Mouse (Mus musculus) erythroblast, embryonic 14.5 days (primary cell): ENCODE results near the gene Umps. TPM values are rescaled to one million over a fixed set of nuclear protein-coding genes. Genes with fewer than 3 reads are reported as not detected.

Experiments
- H3K27me3 ChIP-seq: 2 replicates; pipeline ENCODE4 v1.6.1; 2012; ENCODE audit warnings: inconsistent platforms; ENCODE audit not compliant: control insufficient read depth
- H3K36me3 ChIP-seq: 2 replicates; pipeline ENCODE4 v1.6.1; 2012; ENCODE audit warnings: mild to moderate bottlenecking, inconsistent platforms; ENCODE audit not compliant: control insufficient read depth
- H3K4me1 ChIP-seq: 2 replicates; pipeline ENCODE4 v1.6.1; 2012; ENCODE audit warnings: inconsistent platforms; ENCODE audit not compliant: control insufficient read depth
- H3K4me3 ChIP-seq: replicated peaks from 2 replicates; pipeline ENCODE3; 2012; ENCODE audit warnings: moderate library complexity, mild to moderate bottlenecking, inconsistent platforms
- H3K9me3 ChIP-seq: 2 replicates; pipeline ENCODE4 v1.6.1; 2012; ENCODE audit warnings: low read length, inconsistent platforms, mixed read lengths; ENCODE audit not compliant: control insufficient read depth
- GATA1 ChIP-seq: IDR thresholded peaks from 2 replicates; pipeline ENCODE4 v1.6.1; 2012; ENCODE audit warnings: low read length, inconsistent platforms, mixed read lengths
- TAL1 ChIP-seq: IDR thresholded peaks from 3 replicates; pipeline ENCODE4 v1.6.1; 2012; ENCODE audit warnings: low read length, inconsistent platforms, mixed read lengths
- polyA plus RNA-seq: library from polyadenylated mRNA; stranded (reverse); fragments of >175 nt; gene quantifications from 2 replicates; pipeline ENCODE4 v1.2.3, GENCODE M21; 2012

The Umps gene
- polyA plus RNA-seq: 0.77 and 1.1 TPM in 2 replicates

DNA sequence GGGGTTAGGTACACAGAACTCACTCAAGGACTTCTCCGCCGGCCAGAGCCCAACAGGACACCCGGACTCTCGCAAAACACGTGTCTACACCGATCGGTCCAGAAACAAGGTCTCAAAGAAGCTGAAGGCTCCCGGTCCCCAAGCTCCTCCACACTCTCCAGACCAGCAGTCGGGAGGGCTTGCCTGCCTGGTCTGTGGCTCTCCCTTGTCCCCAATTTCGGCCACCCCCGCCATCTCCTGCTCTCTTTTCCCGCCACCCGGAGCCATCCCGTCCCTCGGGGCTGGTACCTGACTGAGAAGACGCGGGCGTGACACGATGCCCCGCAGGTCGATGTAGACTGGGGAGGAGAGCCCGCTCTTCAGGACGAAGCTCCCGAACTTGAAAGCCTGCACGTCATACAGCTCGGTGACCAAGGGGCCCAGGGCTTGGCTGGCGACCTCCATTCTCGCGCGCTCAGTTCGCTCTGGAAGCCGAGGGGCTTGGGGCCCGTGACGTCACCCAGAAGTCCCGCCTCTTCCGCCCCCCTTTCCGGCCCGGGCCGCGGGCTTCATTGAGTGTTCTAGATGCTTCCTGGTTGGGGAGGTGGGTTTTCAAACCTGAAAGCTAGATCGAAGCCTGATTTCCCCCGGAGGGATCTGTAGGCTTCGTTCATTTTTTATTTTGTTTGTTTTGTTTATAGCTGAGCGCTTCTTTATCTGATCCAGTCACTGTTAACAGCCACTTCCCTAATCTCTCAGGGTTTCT is at the start of gene Umps:
TSS of gene Umps (minus strand) at position 501 of the 745 bp plus-strand sequence.
- TF ChIP-seq TAL1 (no peak), GATA1 (peak; percentile 13; the same call in 1 of the 2 replicates)
- H3K4me3 ChIP-seq: peak within 1 kb of the TSS; percentile 95
- peaks cover 32% of the 10 kb centered on the region for H3K4me1 ChIP-seq
- H3K9me3 ChIP-seq: no peaks in the 10 kb centered on the region
- H3K36me3 ChIP-seq: peaks cover 25% of the 10 kb centered on the region
- no peaks in the 10 kb centered on the region for H3K27me3 ChIP-seq

- Histone ChIP-seq H3K36me3 (no peaks in the 10 kb centered on the region; the same call in 1 of the 2 replicates), H3K4me3 (no peak overlapping the region)
- TF ChIP-seq GATA1: no peak
- TF ChIP-seq TAL1: no peak
These were observed 45.4 kb upstream of the Umps start for GRCm38 (mm10) chr16:34011991-34012845.

DNA sequence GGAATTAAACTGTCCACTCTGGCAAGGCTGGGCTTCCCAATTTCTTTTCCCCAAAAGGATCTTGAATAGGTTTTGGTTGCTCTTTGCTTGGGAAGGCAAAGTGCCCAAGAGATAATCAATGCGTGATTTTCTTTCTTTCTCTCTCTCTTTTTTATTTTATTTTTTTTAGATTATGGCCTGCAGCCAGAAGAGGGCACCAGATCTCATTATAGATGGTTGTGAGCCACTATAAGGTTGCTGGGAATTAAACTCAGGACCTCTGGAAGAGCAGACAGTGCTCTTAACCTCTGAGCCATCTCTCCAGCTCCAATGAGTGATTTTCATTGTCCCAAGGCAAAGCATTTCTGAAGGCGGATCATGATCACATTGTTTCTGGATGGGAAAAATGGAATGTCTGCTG is 42.7 kb upstream of the Umps start:
- H3K4me1 ChIP-seq: peaks cover 5% of the 10 kb centered on the region
- H3K36me3 ChIP-seq: no peaks in the 10 kb centered on the region; the same call in 1 of the 2 replicates
- H3K4me3 ChIP-seq: no peak overlapping the region
- H3K27me3 ChIP-seq: no peaks in the 10 kb centered on the region
- TF ChIP-seq GATA1: no peak
- no peak for TF ChIP-seq TAL1
- peaks cover 4% of the 10 kb centered on the region; the same call in 1 of the 2 replicates for H3K9me3 ChIP-seq

More at GRCm38 (mm10) chr16:34011991-34012845, 45.4 kb upstream of the Umps start:
- no peaks in the 10 kb centered on the region for H3K27me3 ChIP-seq
- H3K4me1 ChIP-seq: peaks cover 5% of the 10 kb centered on the region
- H3K9me3 ChIP-seq: peaks cover 7% of the 10 kb centered on the region; the same call in 1 of the 2 replicates

DNA sequence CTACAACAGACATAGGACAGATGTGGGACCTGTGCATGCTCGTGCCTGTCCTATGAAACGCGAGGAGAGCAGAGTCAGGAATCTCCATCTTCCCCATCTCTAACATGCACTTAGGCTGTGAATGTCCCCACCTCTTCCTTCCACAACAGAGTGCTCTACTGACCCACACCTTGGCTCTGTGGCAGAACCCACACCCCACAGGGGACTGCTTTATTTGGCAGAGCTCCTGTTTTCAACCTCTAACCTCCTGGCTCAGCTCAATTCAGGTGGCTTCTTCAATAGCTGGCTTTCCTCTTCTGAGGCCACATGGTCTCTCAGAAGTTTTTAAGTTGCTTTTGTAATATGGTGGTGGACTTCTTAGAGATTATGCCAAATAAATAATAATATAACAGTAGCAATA is 39.1 kb upstream of the Umps start:
- H3K4me3 ChIP-seq: no peak overlapping the region
- no peaks in the 10 kb centered on the region for H3K27me3 ChIP-seq
- H3K36me3 ChIP-seq: no peaks in the 10 kb centered on the region
- peaks cover 10% of the 10 kb centered on the region for H3K4me1 ChIP-seq
- H3K9me3 ChIP-seq: peaks cover 4% of the 10 kb centered on the region; the same call in 1 of the 2 replicates
- no peak for TF ChIP-seq GATA1
- TF ChIP-seq TAL1: no peak

DNA sequence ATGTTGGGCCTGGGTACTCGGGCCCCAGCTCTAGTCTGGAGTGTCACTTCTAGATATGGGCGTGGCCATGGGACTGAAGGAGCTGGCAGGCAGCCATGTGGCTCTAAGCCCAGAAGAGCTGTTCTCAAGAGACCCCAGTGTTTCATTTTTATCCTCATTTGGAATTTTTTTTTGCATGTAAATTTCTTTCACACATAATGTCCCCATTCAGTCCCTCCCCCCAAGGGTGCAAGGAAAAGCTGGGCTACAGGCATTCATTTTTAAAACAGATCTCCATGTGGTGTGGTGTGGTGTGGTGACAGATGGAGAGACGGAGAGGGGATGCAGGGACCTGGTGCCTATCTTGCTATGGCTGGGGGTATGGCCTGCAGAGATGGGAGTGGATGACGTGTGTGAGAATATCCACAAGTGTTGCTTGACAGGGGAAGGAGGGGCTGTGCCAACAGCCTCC is 37.3 kb upstream of the Umps start:
- no peaks in the 10 kb centered on the region for H3K36me3 ChIP-seq
- no peak for TF ChIP-seq GATA1
- TF ChIP-seq TAL1: no peak
- no peaks in the 10 kb centered on the region for H3K27me3 ChIP-seq
- no peak overlapping the region for H3K4me3 ChIP-seq
- no peaks in the 10 kb centered on the region for H3K9me3 ChIP-seq
- peaks cover 10% of the 10 kb centered on the region for H3K4me1 ChIP-seq

DNA sequence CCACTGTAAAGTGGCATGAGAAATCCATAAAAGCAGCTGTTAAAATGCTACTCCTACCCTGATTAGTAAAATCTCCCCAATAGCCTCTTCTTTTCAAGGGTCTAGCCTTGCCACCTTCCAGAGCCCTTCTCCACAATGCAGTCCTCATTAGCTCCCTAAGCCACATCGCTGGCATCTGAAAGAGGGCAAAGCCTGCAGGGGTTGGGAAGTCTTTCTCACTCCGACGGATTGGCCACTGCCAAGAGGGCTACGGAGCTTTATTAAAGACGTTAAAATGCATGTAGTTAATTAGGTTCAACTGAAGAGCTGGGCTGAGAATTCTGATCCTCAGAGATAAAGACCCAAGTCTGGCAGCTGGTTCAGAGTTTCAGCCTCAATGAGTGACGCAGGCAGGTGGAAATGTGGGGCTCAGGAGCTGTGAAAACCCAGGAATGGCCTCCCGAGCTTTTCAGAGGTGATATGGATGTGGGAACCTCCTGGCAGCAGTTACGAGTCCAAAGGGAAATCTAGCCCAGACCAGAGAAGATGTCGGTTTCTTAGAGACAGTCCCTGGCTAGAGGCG is 36.8 kb upstream of the Umps start:
- no peaks in the 10 kb centered on the region for H3K27me3 ChIP-seq
- no peak overlapping the region for H3K4me3 ChIP-seq
- H3K9me3 ChIP-seq: no peaks in the 10 kb centered on the region
- TF ChIP-seq TAL1 (no peak), GATA1 (no peak)
- H3K4me1 ChIP-seq: peaks cover 10% of the 10 kb centered on the region
- H3K36me3 ChIP-seq: no peaks in the 10 kb centered on the region

GRCm38 (mm10) chr16:34000715-34001114 is 33.9 kb upstream of the Umps start:
- no peak for TF ChIP-seq GATA1
- TF ChIP-seq TAL1: no peak
- Histone ChIP-seq H3K36me3 (no peaks in the 10 kb centered on the region), H3K4me3 (no peak overlapping the region), H3K4me1 (peaks cover 5% of the 10 kb centered on the region), H3K9me3 (no peaks in the 10 kb centered on the region), H3K27me3 (no peaks in the 10 kb centered on the region)

- Histone ChIP-seq H3K4me1 (peaks cover 5% of the 10 kb centered on the region), H3K4me3 (no peak overlapping the region), H3K9me3 (no peaks in the 10 kb centered on the region), H3K36me3 (no peaks in the 10 kb centered on the region), H3K27me3 (no peaks in the 10 kb centered on the region)
- TF ChIP-seq GATA1 (no peak), TAL1 (no peak)
These were observed 32.5 kb upstream of the Umps start for GRCm38 (mm10) chr16:33999388-33999787.
